Mouse (Mus musculus) cortical plate, adult 2 months (tissue): ENCODE measurements around the gene Smyd5. TPM values are rescaled to one million over a fixed set of nuclear protein-coding genes. Genes with fewer than 3 reads are reported as not detected.

ENCODE experiments used
- H3K27ac ChIP-seq: fragments of 200-500 bp; 2 replicates; pipeline ENCODE4 v1.5.1; 2012; ENCODE audit warnings: low read length, control low read depth, inconsistent platforms; ENCODE audit not compliant: insufficient read depth
- H3K4me1 ChIP-seq: fragments of 200-500 bp; 2 replicates; pipeline ENCODE4 v1.6.1; 2011; ENCODE audit warnings: low read length; ENCODE audit not compliant: control insufficient read depth, insufficient read depth
- H3K4me3 ChIP-seq: fragments of 200-500 bp; 2 replicates; pipeline ENCODE4 v1.5.1; 2011; ENCODE audit warnings: mild to moderate bottlenecking, low read length, control low read depth; ENCODE audit not compliant: insufficient read depth
- CTCF ChIP-seq: fragments of 200-500 bp; IDR thresholded peaks from 2 replicates; pipeline ENCODE4 v1.5.1; 2011; ENCODE audit warnings: mild to moderate bottlenecking, control low read depth, low read length; ENCODE audit not compliant: insufficient read depth; ENCODE audit errors: extremely low read depth
- POLR2A ChIP-seq: fragments of 200-500 bp; IDR thresholded peaks from 2 replicates; pipeline ENCODE4 v1.6.1; 2011; ENCODE audit warnings: mild to moderate bottlenecking, low read length, control low read depth; ENCODE audit not compliant: insufficient read depth; ENCODE audit errors: extremely low read depth
- polyA plus RNA-seq: library from polyadenylated mRNA; depleted of rRNA; stranded (reverse); fragments of >200 nt; gene quantifications from 2 replicates; pipeline ENCODE4 v1.2.3, GENCODE M21; 2012

Gene Smyd5
- polyA plus RNA-seq, 1 experiment, result 66.9 TPM

GRCm38 (mm10) chr6:85465381-85465780 is 33.6 kb downstream of the Smyd5 start:
- Histone ChIP-seq H3K4me1 (no peaks in the 10 kb centered on the region), H3K4me3 (no peak overlapping the region), H3K27ac (no peak overlapping the region)
- TF ChIP-seq CTCF, result peak; percentile 36; the same call in 1 of the 2 replicates
- TF ChIP-seq POLR2A, result no peak

- H3K4me3 ChIP-seq, result no peak overlapping the region
- H3K4me1 ChIP-seq, result peaks cover 2% of the 10 kb centered on the region; the same call in 1 of the 2 replicates
- TF ChIP-seq CTCF (no peak), POLR2A (no peak)
- no peak overlapping the region for H3K27ac ChIP-seq
Measured at GRCm38 (mm10) chr6:85469660-85470430, 38.1 kb downstream of the Smyd5 start.

- H3K27ac ChIP-seq, result no peak overlapping the region
Measured at GRCm38 (mm10) chr6:85471962-85472361, 40.2 kb downstream of the Smyd5 start.

GRCm38 (mm10) chr6:85472542-85472941 is 40.8 kb downstream of the Smyd5 start:
- H3K4me1 ChIP-seq, result peaks cover 2% of the 10 kb centered on the region; the same call in 1 of the 2 replicates
- H3K4me3 ChIP-seq, result no peak overlapping the region
- H3K27ac ChIP-seq, result no peak overlapping the region
- no peak for TF ChIP-seq POLR2A
- TF ChIP-seq CTCF, result no peak

More at GRCm38 (mm10) chr6:85471962-85472361, 40.2 kb downstream of the Smyd5 start:
- H3K4me1 ChIP-seq, result peaks cover 2% of the 10 kb centered on the region; the same call in 1 of the 2 replicates
- H3K4me3 ChIP-seq, result no peak overlapping the region
- TF ChIP-seq CTCF (no peak), POLR2A (no peak)

- H3K4me1 ChIP-seq, result peaks cover 2% of the 10 kb centered on the region; the same call in 1 of the 2 replicates
- TF ChIP-seq CTCF (no peak), POLR2A (no peak)
Measured at GRCm38 (mm10) chr6:85475581-85475980, 43.8 kb downstream of the Smyd5 start.

GRCm38 (mm10) chr6:85477366-85477917 is 45.7 kb downstream of the Smyd5 start:
- Histone ChIP-seq H3K4me1 (peaks cover 6% of the 10 kb centered on the region; the same call in 1 of the 2 replicates), H3K27ac (no peak overlapping the region), H3K4me3 (no peak overlapping the region)
- TF ChIP-seq POLR2A (no peak), CTCF (peak; percentile 51)

More at GRCm38 (mm10) chr6:85475581-85475980, 43.8 kb downstream of the Smyd5 start:
- no peak overlapping the region for H3K27ac ChIP-seq
- no peak overlapping the region for H3K4me3 ChIP-seq

- Histone ChIP-seq H3K4me3 (no peak overlapping the region), H3K27ac (no peak overlapping the region), H3K4me1 (peaks cover 9% of the 10 kb centered on the region)
- no peak for TF ChIP-seq POLR2A
- TF ChIP-seq CTCF, result no peak
Measured at GRCm38 (mm10) chr6:85478416-85478815, 46.6 kb downstream of the Smyd5 start.

GRCm38 (mm10) chr6:85479979-85480378 is 48.2 kb downstream of the Smyd5 start:
- Histone ChIP-seq H3K4me3 (no peak overlapping the region), H3K27ac (no peak overlapping the region), H3K4me1 (peaks cover 7% of the 10 kb centered on the region)
- TF ChIP-seq POLR2A, result no peak
- no peak for TF ChIP-seq CTCF

- no peak overlapping the region for H3K27ac ChIP-seq
- no peak overlapping the region for H3K4me3 ChIP-seq
- TF ChIP-seq POLR2A (no peak), CTCF (no peak)
- H3K4me1 ChIP-seq, result peaks cover 7% of the 10 kb centered on the region
Measured at GRCm38 (mm10) chr6:85480685-85481084, 48.9 kb downstream of the Smyd5 start.

GRCm38 (mm10) chr6:85483843-85484721 is 52.3 kb downstream of the Smyd5 start:
- no peak overlapping the region for H3K27ac ChIP-seq
- H3K4me3 ChIP-seq, result no peak overlapping the region
- TF ChIP-seq POLR2A (no peak), CTCF (no peak)
- peaks cover 11% of the 10 kb centered on the region for H3K4me1 ChIP-seq
